ENCODE assay signal across 8 mouse cellular contexts in the genomic region with DNA sequence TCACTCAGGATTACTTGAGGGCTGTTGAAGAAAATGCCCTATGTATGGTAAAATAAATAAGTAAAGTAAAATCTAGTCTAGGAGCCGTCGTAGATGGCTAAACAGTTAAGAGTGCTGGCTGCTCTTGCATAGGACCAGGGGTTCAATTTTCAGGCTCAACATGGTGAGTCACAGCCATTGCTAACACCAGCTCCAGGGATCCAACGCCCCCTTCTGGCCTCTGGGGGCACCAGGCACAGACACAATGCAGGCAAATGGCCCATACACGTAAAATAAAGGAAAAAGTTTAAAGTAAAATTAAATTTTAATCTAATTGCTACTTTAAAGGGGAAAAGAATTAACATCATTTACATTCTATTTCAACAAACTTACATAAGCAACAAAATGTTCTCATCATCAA. TPM values are rescaled to one million over a fixed set of nuclear protein-coding genes. Genes with fewer than 3 reads are reported as not detected.
DNase-seq lines count a peak whose midpoint lies in the region; ATAC-seq and TF ChIP-seq lines count a peak whose summit lies in the region.

No protein-coding gene starts in this region.

- H3K4me1 ChIP-seq in forebrain, embryonic 11.5 days (replicated peaks; ENCODE audit: control insufficient read depth, insufficient read depth, low read length): no peaks in the 10 kb centered on the region; the same call in 1 of the 2 replicates
- H3K4me1 ChIP-seq in midbrain, embryonic 15.5 days: peaks cover 13% of the 10 kb centered on the region

- H3K27ac ChIP-seq in layer of hippocampus, adult 2 months: no peak overlapping the region
- no peak overlapping the region for H3K27ac ChIP-seq in forebrain, embryonic 11.5 days (ENCODE audit: low read depth, low read length)
- no peak overlapping the region for H3K27ac ChIP-seq in midbrain, embryonic 15.5 days

- no peak for ATAC-seq in forebrain, embryonic 11.5 days (replicated peaks; ENCODE audit: low FRiP score)
- no peak for ATAC-seq in midbrain, embryonic 15.5 days (replicated peaks)

- 51% methylated on average over 4 of the region's 4 CpGs for WGBS in forebrain, embryonic 11.5 days
- 53% methylated on average over 4 of the region's 4 CpGs for WGBS in midbrain, embryonic 15.5 days

- no peaks in the 10 kb centered on the region for H3K9me3 ChIP-seq in forebrain, embryonic 11.5 days (ENCODE audit: control insufficient read depth, low read length)
- H3K9me3 ChIP-seq in midbrain, embryonic 15.5 days: no peaks in the 10 kb centered on the region

- H3K4me2 ChIP-seq in forebrain, embryonic 11.5 days (ENCODE audit: low read depth, low read length, severe bottlenecking): no peak overlapping the region
- H3K4me2 ChIP-seq in midbrain, embryonic 15.5 days: peak overlapping the region; percentile 28; the same call in 1 of the 2 replicates

- peak; percentile 67 for TF ChIP-seq CTCF in layer of hippocampus, adult 2 months (conservative IDR thresholded peaks at IDR 0.05)

- H3K4me3 ChIP-seq in layer of hippocampus, adult 2 months: peak overlapping the region; percentile 78
- peak overlapping the region; percentile 9; the same call in 1 of the 2 replicates for H3K4me3 ChIP-seq in forebrain, embryonic 11.5 days (ENCODE audit: low read depth, low read length)
- no peak overlapping the region for H3K4me3 ChIP-seq in midbrain, embryonic 15.5 days

- H3K9ac ChIP-seq in forebrain, embryonic 11.5 days (ENCODE audit: low read length): no peak overlapping the region
- no peak overlapping the region for H3K9ac ChIP-seq in midbrain, embryonic 15.5 days

- no peaks in the 10 kb centered on the region for H3K27me3 ChIP-seq in forebrain, embryonic 11.5 days (ENCODE audit: control insufficient read depth, insufficient read depth, low read length)
- H3K27me3 ChIP-seq in midbrain, embryonic 15.5 days (replicated peaks): no peaks in the 10 kb centered on the region

- no peak for DNase-seq in layer of hippocampus, adult 2 months (ENCODE audit: low spot score in 2 of 2)
- no peak for DNase-seq in layer of hippocampus, postnatal 25 days (ENCODE audit: extremely low spot score in 1 of 2, low spot score in 1 of 2)
- DNase-seq in adipocyte (ENCODE audit: low spot score): peak; percentile 31
- DNase-seq in forebrain, embryonic 11.5 days (ENCODE audit: low spot score): peak; percentile 70
- peak; percentile 42 to 60 for DNase-seq in kidney, postnatal 4 days
- DNase-seq in frontal cortex, postnatal 10 days (ENCODE audit: low spot score in 2 of 2): no peak
- no peak for DNase-seq in gastrocnemius, postnatal 25 days

- H3K36me3 ChIP-seq in forebrain, embryonic 11.5 days (ENCODE audit: control insufficient read depth, insufficient read depth, low read length): peaks cover 10% of the 10 kb centered on the region; the same call in 1 of the 2 replicates
- H3K36me3 ChIP-seq in midbrain, embryonic 15.5 days (replicated peaks): peaks cover 17% of the 10 kb centered on the region

RNA-seq across cellular contexts. Expression of a gene that starts 2.5 kb away (rescaled TPM):
- 10 to 100 TPM; 85.7 to 92.9 TPM for total RNA-seq in layer of hippocampus, adult 2 months (2021)
- total RNA-seq in layer of hippocampus, postnatal 25 days (2021): 10 to 100 TPM; 86.2 to 90.5 TPM
- polyA plus RNA-seq in forebrain, embryonic 11.5 days (2014; fragmentation: Nextera tagmentation; extraction: Ambion mirVana): 270 and 276 TPM in 2 replicates
- 169 and 180 TPM in 2 replicates for polyA plus RNA-seq in midbrain, embryonic 15.5 days (2015; fragmentation: Nextera tagmentation; extraction: Ambion mirVana)
- total RNA-seq in gastrocnemius, postnatal 25 days (2021): 10 to 100 TPM; 32.4 to 36.7 TPM

RNA-seq across cellular contexts. Expression of a gene that starts 29.6 kb away (rescaled TPM):
- 10 to 100 TPM; 24.5 to 26.8 TPM for total RNA-seq in layer of hippocampus, adult 2 months (2021)
- 10 to 100 TPM; 23.9 to 24.0 TPM for total RNA-seq in layer of hippocampus, postnatal 25 days (2021)
- 62.3 and 66.5 TPM in 2 replicates for polyA plus RNA-seq in forebrain, embryonic 11.5 days (2014; fragmentation: Nextera tagmentation; extraction: Ambion mirVana)
- 80.2 and 86.5 TPM in 2 replicates for polyA plus RNA-seq in midbrain, embryonic 15.5 days (2015; fragmentation: Nextera tagmentation; extraction: Ambion mirVana)
- 10 to 100 TPM; 14.3 to 15.9 TPM for total RNA-seq in gastrocnemius, postnatal 25 days (2021)

RNA-seq across cellular contexts. Expression of a gene that starts 33.8 kb away (rescaled TPM):
- 10 to 100 TPM; 11.7 to 12.3 TPM for total RNA-seq in layer of hippocampus, adult 2 months (2021)
- total RNA-seq in layer of hippocampus, postnatal 25 days (2021): 10 to 100 TPM; 12.3 to 16.6 TPM
- polyA plus RNA-seq in forebrain, embryonic 11.5 days (2014; fragmentation: Nextera tagmentation; extraction: Ambion mirVana): 3.9 and 5.7 TPM in 2 replicates
- 4.3 and 6.4 TPM in 2 replicates for polyA plus RNA-seq in midbrain, embryonic 15.5 days (2015; fragmentation: Nextera tagmentation; extraction: Ambion mirVana)
- total RNA-seq in gastrocnemius, postnatal 25 days (2021): 1 to 10 TPM; 4.8 to 7.0 TPM

Comparison
In these comparisons a context has a peak if more than half of its experiments do, and no peak if none do; other contexts are left out.
1. DNase-seq: peak in adipocyte (single experiment), forebrain, embryonic 11.5 days (single experiment) and kidney, postnatal 4 days (2 of 2); none in layer of hippocampus, adult 2 months (0 of 2), layer of hippocampus, postnatal 25 days (0 of 2), frontal cortex, postnatal 10 days (0 of 2) and gastrocnemius, postnatal 25 days (single experiment).